Mouse (Mus musculus): ENCODE measurements around the gene Inafm1.

GRCm38 (mm10) chr7:16257830-16258229, 15.6 kb downstream of the Inafm1 start:
- TF ChIP-seq POLR2A (IDR thresholded peaks at IDR 0.05; ENCODE audit: insufficient read depth, low read depth, low read length) (no peak), CTCF (IDR thresholded peaks at IDR 0.05; ENCODE audit: insufficient read depth, low read depth, low read length) (no peak)

All from olfactory bulb, adult 2 months (tissue).